Mouse (Mus musculus): ENCODE measurements around the gene Gata3. TPM values are rescaled to one million over a fixed set of nuclear protein-coding genes. Genes with fewer than 3 reads are reported as not detected.

The Gata3 gene
- 2.3 and 2.6 TPM in 2 replicates for polyA plus RNA-seq (2015; fragmentation: Nextera tagmentation; extraction: Ambion mirVana)

DNA sequence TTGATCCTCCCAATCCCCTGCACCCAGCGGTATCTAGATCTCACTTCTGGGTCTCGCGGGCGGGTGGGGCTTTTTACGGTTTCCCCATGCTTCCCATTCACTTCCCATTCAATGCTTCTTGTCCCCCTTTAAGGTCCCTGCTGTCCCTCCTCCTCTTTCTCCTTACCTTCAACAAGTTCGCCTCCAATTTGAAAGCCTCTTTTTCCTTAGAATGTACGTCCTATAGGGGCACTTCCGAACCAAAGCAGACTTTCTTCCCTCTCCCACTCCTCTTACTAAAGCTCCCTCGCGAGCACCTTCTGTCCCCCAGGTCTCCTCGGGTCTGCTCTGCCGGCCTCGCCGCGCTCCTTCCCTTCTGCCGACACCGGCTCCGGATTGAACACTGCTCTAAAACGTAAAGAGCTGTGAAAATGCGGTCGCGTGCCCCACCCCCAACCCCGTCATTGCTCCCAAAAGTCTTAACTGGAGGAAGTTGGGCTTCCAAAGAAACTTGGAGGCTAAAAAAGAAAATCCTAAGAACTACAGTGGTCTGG is at the start of gene Gata3:
Gene Gata3 (minus strand): TSS at position 384 of the 533 bp plus-strand sequence.
- peak; percentile 66; the same call in 1 of the 2 replicates for ATAC-seq
- Histone ChIP-seq H3K27ac (no peak within 1 kb of the TSS), H3K4me3 (replicated peaks) (peak within 1 kb of the TSS; percentile 24; the same call in 1 of the 2 replicates), H3K9me3 (no peaks in the 10 kb centered on the region), H3K4me2 (replicated peaks) (peak within 1 kb of the TSS; percentile 48), H3K36me3 (no peaks in the 10 kb centered on the region), H3K4me1 (replicated peaks) (peaks cover 6% of the 10 kb centered on the region), H3K27me3 (replicated peaks) (peaks cover 87% of the 10 kb centered on the region), H3K9ac (no peak within 1 kb of the TSS)
- WGBS = under 1% methylated on average over 23 of the region's 23 CpGs

DNA sequence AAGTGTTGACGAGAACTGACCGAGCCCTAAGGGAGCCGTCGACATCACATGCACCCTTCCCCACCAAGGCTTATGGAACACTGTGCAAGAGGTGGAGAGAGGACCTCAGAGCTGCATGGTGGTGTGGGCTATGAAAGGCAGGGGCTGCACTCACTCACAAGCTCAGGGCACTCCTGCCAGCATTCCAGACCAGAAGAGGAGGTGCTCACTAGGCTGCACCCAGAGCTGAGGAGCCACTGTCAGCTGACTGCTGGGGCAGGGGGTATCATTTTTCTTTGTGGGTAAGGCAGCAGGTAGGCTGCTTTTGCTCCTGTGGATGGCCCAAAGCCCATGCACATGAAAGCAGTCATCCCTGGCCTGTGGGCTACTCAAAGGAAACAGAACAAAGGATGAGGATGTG is 49.4 kb upstream of the Gata3 start:
- Histone ChIP-seq H3K4me2 (replicated peaks) (no peak overlapping the region), H3K9me3 (no peaks in the 10 kb centered on the region), H3K4me3 (replicated peaks) (no peak overlapping the region), H3K36me3 (no peaks in the 10 kb centered on the region), H3K27me3 (replicated peaks) (no peaks in the 10 kb centered on the region), H3K27ac (no peak overlapping the region), H3K4me1 (replicated peaks) (no peaks in the 10 kb centered on the region), H3K9ac (no peak overlapping the region)
- ATAC-seq = no peak
- 71% methylated on average over 4 of the region's 4 CpGs for WGBS

DNA sequence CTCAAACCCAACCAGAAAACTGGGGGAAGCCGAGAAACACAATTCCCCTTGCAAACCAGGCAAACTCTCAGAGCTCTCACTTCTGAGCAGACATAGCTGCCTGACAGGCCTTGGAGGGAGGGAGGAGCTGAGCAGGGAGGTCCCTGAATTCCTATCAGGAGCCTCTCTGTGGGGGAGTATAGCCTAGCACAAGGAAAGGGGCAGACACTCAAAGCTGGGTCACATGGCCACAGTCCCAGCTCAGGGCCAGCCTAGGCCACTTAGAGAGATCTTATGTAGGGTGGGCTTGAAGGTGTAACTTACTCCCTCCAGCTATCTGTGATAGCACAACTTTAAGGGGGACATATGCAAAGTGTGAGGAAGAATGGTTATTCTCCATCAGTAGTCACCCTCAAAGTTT is 46.1 kb upstream of the Gata3 start:
- Histone ChIP-seq H3K4me3 (replicated peaks) (no peak overlapping the region), H3K27me3 (replicated peaks) (no peaks in the 10 kb centered on the region), H3K36me3 (no peaks in the 10 kb centered on the region), H3K4me1 (replicated peaks) (no peaks in the 10 kb centered on the region), H3K9ac (no peak overlapping the region), H3K4me2 (replicated peaks) (no peak overlapping the region), H3K27ac (no peak overlapping the region), H3K9me3 (no peaks in the 10 kb centered on the region)
- 10% methylated on average over 1 of the region's 1 CpGs for WGBS
- ATAC-seq = no peak

DNA sequence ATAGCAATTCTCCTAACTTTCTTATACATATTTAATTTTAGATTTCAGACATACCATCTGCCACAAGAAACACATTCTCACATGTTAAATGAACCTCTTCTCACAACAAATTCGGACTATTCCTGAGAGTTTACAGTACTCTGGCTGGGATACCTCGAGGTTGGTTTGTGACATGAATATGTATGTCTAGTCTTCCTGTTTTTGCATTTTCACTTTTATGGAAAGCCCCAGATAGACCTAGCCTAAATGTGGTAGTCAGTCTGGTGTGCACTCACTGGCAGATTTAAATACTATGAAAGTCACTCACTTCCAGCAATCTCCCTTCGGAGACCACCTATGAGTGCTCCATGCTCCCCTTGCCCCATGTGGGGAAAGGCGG is 37.1 kb upstream of the Gata3 start:
- no peaks in the 10 kb centered on the region for H3K9me3 ChIP-seq
- no peak for ATAC-seq
- WGBS = 69% methylated on average over 4 of the region's 4 CpGs
- no peak overlapping the region for H3K4me2 ChIP-seq (replicated peaks)
- H3K4me3 ChIP-seq (replicated peaks) = no peak overlapping the region
- H3K27ac ChIP-seq = no peak overlapping the region
- H3K27me3 ChIP-seq (replicated peaks) = no peaks in the 10 kb centered on the region
- H3K36me3 ChIP-seq = no peaks in the 10 kb centered on the region
- H3K4me1 ChIP-seq (replicated peaks) = no peaks in the 10 kb centered on the region
- no peak overlapping the region for H3K9ac ChIP-seq

DNA sequence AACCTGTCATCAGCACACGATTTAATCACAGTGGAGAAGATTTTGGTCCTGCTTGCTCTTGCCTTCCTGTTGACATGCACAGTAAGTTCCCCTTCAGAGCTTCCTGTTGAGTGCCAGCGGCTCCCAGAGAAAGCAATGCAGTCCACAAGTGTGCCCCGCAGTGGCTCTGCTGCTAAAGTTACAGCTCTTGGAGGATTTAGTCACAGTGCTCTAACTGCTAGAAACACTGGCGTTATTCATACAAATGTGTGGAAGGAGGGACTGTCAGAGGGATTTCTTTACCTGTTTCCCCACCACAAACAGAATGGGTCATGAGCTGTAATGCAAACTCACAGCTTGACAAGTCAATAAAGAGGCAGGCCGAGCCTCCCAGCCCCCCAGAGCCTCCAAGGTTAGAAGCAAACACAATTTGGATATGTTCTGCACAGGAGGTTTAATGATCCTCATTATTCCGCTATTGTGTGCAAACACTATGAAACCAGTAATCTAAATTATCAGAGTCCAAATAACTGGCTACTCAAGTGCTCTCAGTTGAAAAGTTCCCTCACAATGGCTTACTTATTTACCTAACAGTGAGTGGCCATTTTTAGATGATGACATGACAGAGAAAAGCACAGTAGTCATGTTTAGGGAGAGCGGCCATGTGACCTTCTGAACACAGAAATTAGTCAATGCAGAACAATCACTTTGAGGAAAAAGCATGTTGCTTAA is 36.5 kb upstream of the Gata3 start:
- no peaks in the 10 kb centered on the region for H3K4me1 ChIP-seq (replicated peaks)
- peak; percentile 49; the same call in 1 of the 2 replicates for ATAC-seq
- 41% methylated on average over 7 of the region's 7 CpGs for WGBS
- H3K4me3 ChIP-seq (replicated peaks) = no peak overlapping the region
- H3K9ac ChIP-seq = no peak overlapping the region
- no peaks in the 10 kb centered on the region for H3K9me3 ChIP-seq
- H3K27me3 ChIP-seq (replicated peaks) = no peaks in the 10 kb centered on the region
- no peak overlapping the region for H3K27ac ChIP-seq
- no peak overlapping the region for H3K4me2 ChIP-seq (replicated peaks)
- H3K36me3 ChIP-seq = no peaks in the 10 kb centered on the region

DNA sequence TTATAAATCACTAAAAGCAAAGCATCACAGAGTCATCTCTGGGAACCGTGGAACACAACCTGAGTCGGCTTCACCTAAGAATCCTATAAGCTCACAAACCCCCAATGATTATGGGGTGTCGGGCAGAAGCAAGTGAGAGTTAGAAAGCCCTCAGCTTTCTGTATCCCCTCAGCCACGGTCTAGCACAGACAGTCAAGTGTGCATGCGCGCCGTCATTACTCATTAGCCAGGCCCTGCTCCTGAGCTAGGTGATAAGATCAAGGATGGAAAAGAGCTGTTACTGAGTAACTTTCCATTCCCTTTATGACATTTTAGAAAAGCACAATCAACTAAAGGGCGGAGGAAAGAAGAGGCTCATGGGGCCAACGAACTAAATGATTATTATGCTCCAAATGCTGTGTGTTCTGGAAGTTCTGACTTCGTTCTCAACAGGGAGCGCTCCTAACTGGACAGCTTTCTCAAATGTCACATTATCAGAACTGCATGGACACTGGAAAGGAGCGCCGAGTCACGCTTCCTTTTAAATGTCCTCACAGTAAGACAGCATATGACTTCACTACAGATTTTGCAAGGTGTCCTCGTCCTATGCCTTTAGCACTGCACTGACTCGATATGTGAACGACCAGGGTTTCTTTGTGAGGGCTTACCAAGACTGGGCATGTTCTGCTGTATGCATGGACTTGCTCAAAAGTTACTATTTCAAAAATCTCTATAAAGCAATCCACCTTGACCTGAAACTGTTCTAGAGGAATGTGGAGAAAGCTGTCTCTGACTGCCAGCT is 29.0 kb upstream of the Gata3 start:
- no peak overlapping the region for H3K4me3 ChIP-seq (replicated peaks)
- H3K9me3 ChIP-seq = no peaks in the 10 kb centered on the region
- H3K4me2 ChIP-seq (replicated peaks) = peak overlapping the region; percentile 28
- H3K27me3 ChIP-seq (replicated peaks) = no peaks in the 10 kb centered on the region
- 0 out of 2 replicates have a peak, but pooled peaks cover 4% of the 10 kb centered on the region for H3K4me1 ChIP-seq (replicated peaks)
- peak overlapping the region; percentile 28; the same call in 1 of the 2 replicates for H3K27ac ChIP-seq
- WGBS = 68% methylated on average over 17 of the region's 17 CpGs
- peak; percentile 95 for ATAC-seq
- H3K36me3 ChIP-seq = peaks cover 5% of the 10 kb centered on the region; the same call in 1 of the 2 replicates
- H3K9ac ChIP-seq = no peak overlapping the region

DNA sequence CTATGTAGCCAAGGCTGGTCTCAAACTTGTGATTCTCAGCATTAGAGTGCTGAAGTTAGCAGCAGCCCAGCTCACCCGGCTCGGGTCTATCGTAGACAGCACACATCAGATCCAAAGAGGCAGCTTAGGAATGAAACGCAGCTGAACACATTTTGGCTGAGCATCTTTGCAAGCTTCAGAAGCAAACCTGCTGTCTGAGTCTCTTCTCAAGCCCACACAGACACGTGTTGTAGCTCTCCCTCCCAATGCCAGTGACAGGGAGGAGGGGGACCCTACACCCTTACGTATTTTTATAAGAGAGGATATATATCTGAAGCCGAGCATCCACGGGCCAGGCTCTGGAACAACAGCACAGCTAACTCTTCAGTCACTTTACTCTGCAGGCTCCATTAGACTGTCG is 27.8 kb upstream of the Gata3 start:
- Histone ChIP-seq H3K36me3 (peaks cover 5% of the 10 kb centered on the region; the same call in 1 of the 2 replicates), H3K27me3 (replicated peaks) (no peaks in the 10 kb centered on the region), H3K27ac (no peak overlapping the region), H3K4me2 (replicated peaks) (no peak overlapping the region), H3K4me1 (replicated peaks) (0 out of 2 replicates have a peak, but pooled peaks cover 4% of the 10 kb centered on the region), H3K4me3 (replicated peaks) (no peak overlapping the region), H3K9ac (no peak overlapping the region), H3K9me3 (no peaks in the 10 kb centered on the region)
- ATAC-seq = no peak
- 87% methylated on average over 9 of the region's 9 CpGs for WGBS

DNA sequence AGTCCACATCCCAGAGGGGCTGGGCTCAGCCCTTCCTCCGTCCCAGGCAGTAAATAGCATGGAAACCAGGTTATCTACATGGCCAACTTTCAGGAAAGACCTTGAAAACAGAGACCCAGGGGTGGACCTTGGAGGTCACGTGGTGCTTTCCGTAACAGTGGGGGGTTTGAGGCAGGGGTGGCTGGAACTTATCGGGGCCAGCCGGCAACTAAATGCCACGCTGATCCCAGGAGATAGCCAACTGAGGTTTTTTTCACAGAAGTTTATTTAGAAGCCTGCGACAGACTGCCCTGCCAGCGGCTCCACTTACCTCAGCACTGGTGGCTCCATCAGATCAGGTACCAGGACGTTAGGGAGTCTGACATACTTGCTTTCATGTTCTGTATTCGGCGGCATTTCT is 16.2 kb upstream of the Gata3 start:
- Histone ChIP-seq H3K36me3 (no peaks in the 10 kb centered on the region), H3K27ac (no peak overlapping the region), H3K9ac (no peak overlapping the region), H3K4me2 (replicated peaks) (peak overlapping the region; percentile 47), H3K4me1 (replicated peaks) (0 out of 2 replicates have a peak, but pooled peaks cover 2% of the 10 kb centered on the region), H3K9me3 (no peaks in the 10 kb centered on the region), H3K27me3 (replicated peaks) (0 out of 2 replicates have a peak, but pooled peaks cover 6% of the 10 kb centered on the region), H3K4me3 (replicated peaks) (no peak overlapping the region)
- no peak for ATAC-seq
- 5% methylated on average over 11 of the region's 11 CpGs for WGBS

DNA sequence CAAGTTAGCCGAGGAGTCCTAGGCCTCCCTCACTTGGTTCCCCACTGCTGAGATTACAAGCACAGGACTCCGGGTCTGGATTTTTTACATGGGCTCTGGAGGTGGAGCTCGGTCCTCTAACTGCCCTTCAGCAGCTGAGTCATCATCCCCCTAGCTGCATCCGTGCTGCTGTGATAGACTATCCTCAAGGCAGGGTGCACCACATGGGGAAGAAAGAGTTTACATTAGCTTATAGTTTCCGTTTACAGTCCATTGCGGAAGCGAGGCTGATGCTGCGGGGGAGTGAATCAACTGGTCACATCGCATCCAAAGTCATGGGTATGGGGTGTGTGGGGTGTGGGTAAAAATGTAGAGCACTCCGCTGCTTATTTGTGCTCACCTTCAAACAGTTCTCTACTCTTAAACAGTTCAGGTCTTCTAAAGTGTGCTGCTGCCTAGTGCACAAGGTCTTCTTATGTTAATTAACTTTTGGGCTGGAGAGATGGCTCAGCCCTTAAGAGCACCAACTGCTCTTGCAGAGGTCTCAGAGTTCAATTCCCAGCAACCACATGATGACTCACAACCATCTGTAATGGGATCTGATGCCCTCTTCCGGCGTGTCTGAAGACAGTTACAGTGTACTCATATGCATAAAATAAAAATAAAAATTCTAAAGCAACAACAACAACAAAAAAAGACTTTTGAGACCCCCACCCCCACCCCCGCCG is 14.2 kb upstream of the Gata3 start:
- 52% methylated on average over 14 of the region's 14 CpGs for WGBS
- no peaks in the 10 kb centered on the region for H3K9me3 ChIP-seq
- peaks cover 17% of the 10 kb centered on the region for H3K27me3 ChIP-seq (replicated peaks)
- ATAC-seq = no peak
- H3K36me3 ChIP-seq = no peaks in the 10 kb centered on the region
- H3K4me3 ChIP-seq (replicated peaks) = no peak overlapping the region
- H3K9ac ChIP-seq = no peak overlapping the region
- no peak overlapping the region for H3K4me2 ChIP-seq (replicated peaks)
- H3K27ac ChIP-seq = no peak overlapping the region
- H3K4me1 ChIP-seq (replicated peaks) = 0 out of 2 replicates have a peak, but pooled peaks cover 2% of the 10 kb centered on the region

DNA sequence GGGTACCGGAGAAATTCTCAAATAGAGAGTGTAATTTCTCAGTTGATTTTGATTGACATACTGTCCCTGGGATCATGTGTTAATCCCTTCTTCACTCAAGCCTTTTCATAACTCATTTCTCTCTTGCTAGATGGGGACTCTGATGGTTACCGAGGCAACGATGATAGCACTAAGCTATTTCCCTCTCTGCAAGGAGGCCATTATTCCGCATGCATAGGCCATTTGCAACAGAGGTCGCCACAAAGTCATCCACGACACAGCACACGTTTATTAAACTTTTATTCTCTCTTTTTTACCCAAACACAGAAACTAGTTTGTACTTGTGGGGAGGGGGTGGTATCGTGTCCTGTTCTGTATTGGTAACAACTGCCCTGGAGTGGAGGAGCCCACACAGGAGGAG is 8.0 kb upstream of the Gata3 start:
- WGBS = 12% methylated on average over 8 of the region's 8 CpGs
- Histone ChIP-seq H3K4me3 (replicated peaks) (no peak overlapping the region), H3K4me2 (replicated peaks) (no peak overlapping the region), H3K36me3 (no peaks in the 10 kb centered on the region), H3K9me3 (no peaks in the 10 kb centered on the region), H3K4me1 (replicated peaks) (no peaks in the 10 kb centered on the region), H3K27ac (no peak overlapping the region), H3K27me3 (replicated peaks) (peaks cover 75% of the 10 kb centered on the region), H3K9ac (no peak overlapping the region)
- ATAC-seq = no peak

DNA sequence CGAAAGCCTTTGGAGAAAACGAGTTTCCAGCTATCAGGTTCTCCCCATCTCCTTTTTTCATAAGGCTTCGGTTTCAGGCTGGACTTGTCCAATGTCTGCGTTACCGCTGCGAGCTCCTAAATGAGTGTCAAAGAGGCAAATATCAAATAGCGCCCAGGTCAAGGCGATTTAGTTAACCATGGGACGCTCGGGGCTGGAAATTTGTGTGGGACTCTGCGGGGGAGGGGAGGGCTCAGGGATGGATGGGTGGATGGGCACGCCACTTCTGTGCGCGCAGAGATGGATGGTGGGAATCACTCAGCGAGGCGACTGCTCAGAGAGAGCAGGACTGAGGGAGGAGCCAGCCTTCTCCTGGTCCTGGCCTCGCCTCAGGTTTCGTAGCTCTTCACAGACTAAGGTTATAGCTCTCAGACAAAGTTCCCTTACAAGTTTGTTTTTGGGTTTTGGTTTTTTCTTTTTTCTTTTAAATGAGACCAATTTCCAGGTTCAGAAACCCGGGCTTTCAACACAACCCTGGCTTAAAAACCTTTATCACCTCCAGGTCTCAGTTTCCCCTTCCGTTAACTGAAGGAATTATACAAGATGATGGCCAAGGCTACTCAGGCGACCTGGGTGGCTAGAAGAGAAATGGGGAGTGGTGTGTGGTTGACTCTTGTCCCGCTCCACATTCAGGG is 6.4 kb upstream of the Gata3 start:
- Histone ChIP-seq H3K27me3 (replicated peaks) (peaks cover 84% of the 10 kb centered on the region), H3K9ac (no peak overlapping the region), H3K27ac (no peak overlapping the region), H3K9me3 (no peaks in the 10 kb centered on the region), H3K36me3 (no peaks in the 10 kb centered on the region), H3K4me2 (replicated peaks) (0 out of 2 replicates have a peak overlapping the region, but pooled peaks have one; percentile 9), H3K4me3 (replicated peaks) (no peak overlapping the region), H3K4me1 (replicated peaks) (no peaks in the 10 kb centered on the region)
- WGBS = under 1% methylated on average over 22 of the region's 22 CpGs
- no peak for ATAC-seq
